Mouse (Mus musculus): ENCODE measurements around the gene Ropn1l. TPM values are rescaled to one million over a fixed set of nuclear protein-coding genes. Genes with fewer than 3 reads are reported as not detected.

Gene Ropn1l
- polyA plus RNA-seq, 1 experiment from 2014 or later = 1.4 TPM

- no peaks in the 10 kb centered on the region for H3K9me3 ChIP-seq (ENCODE audit: control insufficient read depth, low read depth, low read length)
- ATAC-seq (ENCODE audit: insufficient number of reproducible peaks, insufficient read depth, low FRiP score, low read depth) = no peak
- WGBS = 78% methylated on average over 6 of the region's 6 CpGs
- H3K4me3 ChIP-seq (ENCODE audit: low read depth, low read length) = no peak overlapping the region
- no peak overlapping the region for H3K9ac ChIP-seq (replicated peaks; ENCODE audit: low read depth, low read length)
- H3K27me3 ChIP-seq (ENCODE audit: control insufficient read depth, insufficient read depth, low read length) = no peaks in the 10 kb centered on the region
- no peak overlapping the region for H3K27ac ChIP-seq (ENCODE audit: low read length)
- H3K4me2 ChIP-seq (replicated peaks; ENCODE audit: low read depth, low read length) = no peak overlapping the region
- no peaks in the 10 kb centered on the region for H3K4me1 ChIP-seq (ENCODE audit: control insufficient read depth, insufficient read depth, low read length)
- no peaks in the 10 kb centered on the region for H3K36me3 ChIP-seq (ENCODE audit: control insufficient read depth, insufficient read depth, low read length)
Measured at GRCm38 (mm10) chr15:31412436-31412835, 41.1 kb downstream of the Ropn1l start.

DNA sequence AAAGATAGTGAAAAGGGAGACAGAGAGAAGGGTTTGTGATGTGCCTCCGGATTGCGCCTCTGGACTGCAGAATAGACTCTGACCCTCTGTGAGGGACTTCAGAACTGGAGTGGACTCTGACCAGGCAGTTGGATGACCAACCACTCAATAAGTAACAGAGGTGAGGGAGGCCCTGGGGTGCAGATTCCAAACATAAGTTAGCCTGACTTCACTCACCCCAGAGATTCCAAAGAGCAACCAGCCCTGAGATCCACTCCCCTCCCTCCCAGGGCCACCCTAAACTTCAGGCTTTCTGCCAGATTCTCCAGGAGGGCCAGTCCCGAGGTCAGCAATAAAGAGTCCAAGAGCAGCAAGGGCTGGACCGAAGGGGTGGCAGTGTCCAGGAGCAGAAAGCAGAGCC lies 46.0 kb downstream of the Ropn1l start:
- ATAC-seq (ENCODE audit: insufficient number of reproducible peaks, insufficient read depth, low FRiP score, low read depth) = no peak
- H3K4me3 ChIP-seq (ENCODE audit: low read depth, low read length) = no peak overlapping the region
- no peak overlapping the region for H3K4me2 ChIP-seq (replicated peaks; ENCODE audit: low read depth, low read length)
- 63% methylated on average over 4 of the region's 4 CpGs for WGBS
- no peaks in the 10 kb centered on the region for H3K36me3 ChIP-seq (ENCODE audit: control insufficient read depth, insufficient read depth, low read length)
- no peaks in the 10 kb centered on the region for H3K27me3 ChIP-seq (ENCODE audit: control insufficient read depth, insufficient read depth, low read length)
- no peak overlapping the region for H3K27ac ChIP-seq (ENCODE audit: low read length)
- no peaks in the 10 kb centered on the region for H3K9me3 ChIP-seq (ENCODE audit: control insufficient read depth, low read depth, low read length)
- H3K4me1 ChIP-seq (ENCODE audit: control insufficient read depth, insufficient read depth, low read length) = no peaks in the 10 kb centered on the region
- no peak overlapping the region for H3K9ac ChIP-seq (replicated peaks; ENCODE audit: low read depth, low read length)

- 80% methylated on average over 5 of the region's 5 CpGs for WGBS
- H3K4me1 ChIP-seq (ENCODE audit: control insufficient read depth, insufficient read depth, low read length) = no peaks in the 10 kb centered on the region
Measured at GRCm38 (mm10) chr15:31406881-31407280, 46.7 kb downstream of the Ropn1l start.

DNA sequence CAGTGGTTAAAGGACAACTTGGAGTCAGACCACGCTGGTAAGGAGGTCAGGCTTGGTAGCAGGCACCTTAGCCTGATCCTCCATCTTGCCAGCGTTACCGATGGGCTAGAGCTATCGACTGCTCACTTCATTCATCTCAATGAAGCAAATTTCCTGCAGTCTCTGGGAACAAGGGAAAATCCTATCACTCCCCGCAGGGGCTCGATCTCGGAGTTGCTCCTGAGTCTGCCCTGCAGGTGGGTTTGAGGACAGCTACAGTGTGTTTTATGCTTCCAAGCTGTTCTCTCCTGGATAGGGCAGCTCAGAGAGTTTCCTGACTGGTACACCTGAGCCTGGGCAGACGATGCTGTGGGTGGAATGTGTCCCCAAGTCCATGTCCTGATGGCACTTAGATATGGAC lies 49.2 kb downstream of the Ropn1l start:
- WGBS = 85% methylated on average over 8 of the region's 8 CpGs

More at GRCm38 (mm10) chr15:31406881-31407280, 46.7 kb downstream of the Ropn1l start:
- Histone ChIP-seq H3K9me3 (ENCODE audit: control insufficient read depth, low read depth, low read length) (no peaks in the 10 kb centered on the region), H3K27ac (ENCODE audit: low read length) (no peak overlapping the region), H3K9ac (replicated peaks; ENCODE audit: low read depth, low read length) (no peak overlapping the region), H3K36me3 (ENCODE audit: control insufficient read depth, insufficient read depth, low read length) (no peaks in the 10 kb centered on the region), H3K27me3 (ENCODE audit: control insufficient read depth, insufficient read depth, low read length) (no peaks in the 10 kb centered on the region), H3K4me2 (replicated peaks; ENCODE audit: low read depth, low read length) (no peak overlapping the region), H3K4me3 (ENCODE audit: low read depth, low read length) (no peak overlapping the region)
- ATAC-seq (ENCODE audit: insufficient number of reproducible peaks, insufficient read depth, low FRiP score, low read depth) = no peak

DNA sequence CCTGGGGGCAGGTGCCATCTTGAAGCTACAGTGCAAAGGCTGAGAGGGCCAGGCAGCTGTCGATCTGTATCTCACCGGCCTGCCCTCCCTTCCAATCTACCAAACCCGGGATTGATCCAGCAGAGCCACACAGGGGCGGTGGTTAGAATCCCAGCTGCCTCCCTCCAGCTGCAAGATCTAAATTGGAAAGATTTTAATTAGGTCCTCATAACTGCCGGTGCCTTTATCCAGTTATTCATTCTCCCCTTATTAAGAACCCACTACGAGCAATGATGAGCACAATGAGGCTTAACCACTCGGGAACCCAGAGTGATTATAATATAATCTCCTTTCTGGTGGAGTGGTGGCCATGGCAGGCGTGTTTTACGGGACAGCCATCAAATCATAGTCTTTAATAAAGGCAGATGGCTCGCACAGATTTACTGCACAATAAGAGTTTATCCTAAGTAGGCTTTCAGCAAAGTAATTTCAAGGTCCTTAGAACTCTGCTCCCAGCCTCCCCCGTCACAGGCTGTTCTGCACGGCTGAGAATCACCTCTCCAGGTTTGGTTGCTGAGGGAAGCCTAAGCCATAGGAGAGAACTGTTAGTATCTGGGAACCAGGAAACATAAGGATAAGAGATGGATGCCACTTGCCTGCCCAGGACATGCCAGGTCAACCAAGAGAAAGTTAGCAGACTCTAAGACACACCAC lies 51.2 kb downstream of the Ropn1l start:
- H3K27ac ChIP-seq (ENCODE audit: low read length) = no peak overlapping the region
- no peak overlapping the region for H3K9ac ChIP-seq (replicated peaks; ENCODE audit: low read depth, low read length)
- no peak overlapping the region for H3K4me3 ChIP-seq (ENCODE audit: low read depth, low read length)
- H3K36me3 ChIP-seq (ENCODE audit: control insufficient read depth, insufficient read depth, low read length) = no peaks in the 10 kb centered on the region
- H3K27me3 ChIP-seq (ENCODE audit: control insufficient read depth, insufficient read depth, low read length) = no peaks in the 10 kb centered on the region
- 78% methylated on average over 12 of the region's 12 CpGs for WGBS
- ATAC-seq (ENCODE audit: insufficient number of reproducible peaks, insufficient read depth, low FRiP score, low read depth) = no peak
- H3K4me1 ChIP-seq (ENCODE audit: control insufficient read depth, insufficient read depth, low read length) = no peaks in the 10 kb centered on the region
- H3K9me3 ChIP-seq (ENCODE audit: control insufficient read depth, low read depth, low read length) = no peaks in the 10 kb centered on the region
- no peak overlapping the region for H3K4me2 ChIP-seq (replicated peaks; ENCODE audit: low read depth, low read length)

More for the DNA sequence above, 49.2 kb downstream of the Ropn1l start:
- Histone ChIP-seq H3K9ac (replicated peaks; ENCODE audit: low read depth, low read length) (no peak overlapping the region), H3K4me2 (replicated peaks; ENCODE audit: low read depth, low read length) (no peak overlapping the region), H3K27me3 (ENCODE audit: control insufficient read depth, insufficient read depth, low read length) (no peaks in the 10 kb centered on the region), H3K36me3 (ENCODE audit: control insufficient read depth, insufficient read depth, low read length) (no peaks in the 10 kb centered on the region), H3K27ac (ENCODE audit: low read length) (no peak overlapping the region), H3K4me1 (ENCODE audit: control insufficient read depth, insufficient read depth, low read length) (no peaks in the 10 kb centered on the region), H3K9me3 (ENCODE audit: control insufficient read depth, low read depth, low read length) (no peaks in the 10 kb centered on the region), H3K4me3 (ENCODE audit: low read depth, low read length) (no peak overlapping the region)
- no peak for ATAC-seq (ENCODE audit: insufficient number of reproducible peaks, insufficient read depth, low FRiP score, low read depth)

DNA sequence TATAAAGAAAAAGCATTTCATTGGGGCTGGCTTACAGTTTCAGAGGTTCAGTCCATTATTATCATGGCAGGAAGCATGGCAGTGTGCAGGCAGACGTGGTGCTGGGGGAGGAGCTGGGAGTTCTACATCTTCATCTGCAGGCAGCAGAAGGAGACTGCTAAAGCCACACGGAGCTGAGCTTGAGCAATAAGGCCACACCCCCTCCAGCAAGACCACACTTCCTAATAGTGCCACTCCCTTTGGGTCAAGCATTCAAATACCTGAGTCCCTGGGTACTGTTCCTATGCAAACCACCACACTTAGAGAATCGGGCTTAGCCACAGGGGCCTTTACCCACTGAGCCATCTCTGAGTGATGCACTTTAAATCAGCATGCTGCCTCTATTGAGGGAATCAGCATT lies 52.6 kb downstream of the Ropn1l start:
- no peak overlapping the region for H3K4me3 ChIP-seq (ENCODE audit: low read depth, low read length)
- WGBS = 35% methylated on average over 3 of the region's 3 CpGs
- no peak overlapping the region for H3K27ac ChIP-seq (ENCODE audit: low read length)
- H3K4me2 ChIP-seq (replicated peaks; ENCODE audit: low read depth, low read length) = no peak overlapping the region
- H3K27me3 ChIP-seq (ENCODE audit: control insufficient read depth, insufficient read depth, low read length) = no peaks in the 10 kb centered on the region
- H3K9me3 ChIP-seq (ENCODE audit: control insufficient read depth, low read depth, low read length) = no peaks in the 10 kb centered on the region
- no peak overlapping the region for H3K9ac ChIP-seq (replicated peaks; ENCODE audit: low read depth, low read length)
- H3K36me3 ChIP-seq (ENCODE audit: control insufficient read depth, insufficient read depth, low read length) = no peaks in the 10 kb centered on the region
- H3K4me1 ChIP-seq (ENCODE audit: control insufficient read depth, insufficient read depth, low read length) = no peaks in the 10 kb centered on the region
- no peak for ATAC-seq (ENCODE audit: insufficient number of reproducible peaks, insufficient read depth, low FRiP score, low read depth)

GRCm38 (mm10) chr15:31398769-31399168 lies 54.8 kb downstream of the Ropn1l start:
- no peaks in the 10 kb centered on the region for H3K9me3 ChIP-seq (ENCODE audit: control insufficient read depth, low read depth, low read length)
- no peaks in the 10 kb centered on the region for H3K36me3 ChIP-seq (ENCODE audit: control insufficient read depth, insufficient read depth, low read length)
- WGBS = 94% methylated on average over 13 of the region's 13 CpGs
- H3K9ac ChIP-seq (replicated peaks; ENCODE audit: low read depth, low read length) = no peak overlapping the region
- H3K4me2 ChIP-seq (replicated peaks; ENCODE audit: low read depth, low read length) = no peak overlapping the region
- H3K27ac ChIP-seq (ENCODE audit: low read length) = no peak overlapping the region
- H3K4me1 ChIP-seq (ENCODE audit: control insufficient read depth, insufficient read depth, low read length) = no peaks in the 10 kb centered on the region
- H3K27me3 ChIP-seq (ENCODE audit: control insufficient read depth, insufficient read depth, low read length) = no peaks in the 10 kb centered on the region
- H3K4me3 ChIP-seq (ENCODE audit: low read depth, low read length) = no peak overlapping the region
- ATAC-seq (ENCODE audit: insufficient number of reproducible peaks, insufficient read depth, low FRiP score, low read depth) = no peak

- H3K27me3 ChIP-seq (ENCODE audit: control insufficient read depth, insufficient read depth, low read length) = no peaks in the 10 kb centered on the region
- no peaks in the 10 kb centered on the region for H3K9me3 ChIP-seq (ENCODE audit: control insufficient read depth, low read depth, low read length)
- no peak overlapping the region for H3K27ac ChIP-seq (ENCODE audit: low read length)
- 79% methylated on average over 3 of the region's 3 CpGs for WGBS
- no peak overlapping the region for H3K4me3 ChIP-seq (ENCODE audit: low read depth, low read length)
- no peak for ATAC-seq (ENCODE audit: insufficient number of reproducible peaks, insufficient read depth, low FRiP score, low read depth)
- no peak overlapping the region for H3K9ac ChIP-seq (replicated peaks; ENCODE audit: low read depth, low read length)
- H3K4me2 ChIP-seq (replicated peaks; ENCODE audit: low read depth, low read length) = no peak overlapping the region
- no peaks in the 10 kb centered on the region for H3K36me3 ChIP-seq (ENCODE audit: control insufficient read depth, insufficient read depth, low read length)
- H3K4me1 ChIP-seq (ENCODE audit: control insufficient read depth, insufficient read depth, low read length) = no peaks in the 10 kb centered on the region
Measured at GRCm38 (mm10) chr15:31397379-31397778, 56.2 kb downstream of the Ropn1l start.

- H3K4me1 ChIP-seq (ENCODE audit: control insufficient read depth, insufficient read depth, low read length) = no peaks in the 10 kb centered on the region
- H3K4me3 ChIP-seq (ENCODE audit: low read depth, low read length) = no peak overlapping the region
- H3K36me3 ChIP-seq (ENCODE audit: control insufficient read depth, insufficient read depth, low read length) = no peaks in the 10 kb centered on the region
- no peak overlapping the region for H3K27ac ChIP-seq (ENCODE audit: low read length)
- ATAC-seq (ENCODE audit: insufficient number of reproducible peaks, insufficient read depth, low FRiP score, low read depth) = no peak
- no peak overlapping the region for H3K4me2 ChIP-seq (replicated peaks; ENCODE audit: low read depth, low read length)
- H3K9me3 ChIP-seq (ENCODE audit: control insufficient read depth, low read depth, low read length) = no peaks in the 10 kb centered on the region
- H3K27me3 ChIP-seq (ENCODE audit: control insufficient read depth, insufficient read depth, low read length) = no peaks in the 10 kb centered on the region
- WGBS = 61% methylated on average over 5 of the region's 5 CpGs
- H3K9ac ChIP-seq (replicated peaks; ENCODE audit: low read depth, low read length) = no peak overlapping the region
Measured at GRCm38 (mm10) chr15:31396755-31397154, 56.8 kb downstream of the Ropn1l start.
